Mouse (Mus musculus) stomach, embryonic 14.5 days (tissue): Measurements from ENCODE around the gene Cercam. TPM values are rescaled to one million over a fixed set of nuclear protein-coding genes. Genes with fewer than 3 reads are reported as not detected.

Experiments used
- ATAC-seq: fragments of 200-750 bp; cut with Nextera tagmentation; 2 replicates; pipeline ENCODE4 v1.8.0; 2017; ENCODE audit warnings: low read depth, moderate TSS enrichment; ENCODE audit not compliant: insufficient number of reproducible peaks, insufficient read depth, low FRiP score
- H3K27ac ChIP-seq: fragments of 300-500 bp; sonication (generic); 2 replicates; pipeline ENCODE4 v1.5.1; 2014; ENCODE audit warnings: mild to moderate bottlenecking, low read length, moderate library complexity, mixed read lengths
- H3K27me3 ChIP-seq: fragments of 300-500 bp; sonication (generic); 2 replicates; pipeline ENCODE4 v1.6.1; 2014; ENCODE audit warnings: low read length, control low read depth, mixed read lengths; ENCODE audit not compliant: control insufficient read depth, insufficient read depth
- H3K36me3 ChIP-seq: fragments of 300-500 bp; sonication (generic); 2 replicates; pipeline ENCODE4 v1.6.1; 2014; ENCODE audit warnings: mild to moderate bottlenecking, control low read depth, low read length, moderate library complexity, mixed read lengths; ENCODE audit not compliant: control insufficient read depth, insufficient read depth
- H3K4me1 ChIP-seq: fragments of 300-500 bp; sonication (generic); 2 replicates; pipeline ENCODE4 v1.6.1; 2014; ENCODE audit warnings: low read length, control low read depth, mixed read lengths; ENCODE audit not compliant: control insufficient read depth, insufficient read depth
- H3K4me2 ChIP-seq: fragments of 300-500 bp; sonication (generic); replicated peaks from 2 replicates; pipeline ENCODE4 v1.6.1; 2014; ENCODE audit warnings: low read depth, low read length, control low read depth
- H3K4me3 ChIP-seq: fragments of 300-500 bp; sonication (generic); 2 replicates; pipeline ENCODE4 v1.5.1; 2014; ENCODE audit warnings: low read depth, low read length, control low read depth
- H3K9ac ChIP-seq: fragments of 300-500 bp; sonication (generic); replicated peaks from 2 replicates; pipeline ENCODE4 v1.6.1; 2014; ENCODE audit warnings: low read depth, mild to moderate bottlenecking, control low read depth, low read length, moderate library complexity, mixed read lengths
- H3K9me3 ChIP-seq: fragments of 300-500 bp; sonication (generic); 2 replicates; pipeline ENCODE4 v1.6.1; 2016; ENCODE audit warnings: low read depth, low read length, control low read depth; ENCODE audit not compliant: control insufficient read depth
- WGBS: fragments of 180-500 bp; shearing (Covaris S2); extraction: QIAGEN DNeasy Blood & Tissue Kit; methylation state at CpG from one replicate; pipeline ENCODE4 v1.1.7; 2014; 5-methylcytosine and 5-hydroxymethylcytosine counted together
- polyA plus RNA-seq: library from polyadenylated mRNA; unstranded; fragments of >200 nt; fragmentation: Nextera tagmentation; extraction: Ambion mirVana; gene quantifications from 2 replicates; pipeline ENCODE4 v1.2.1, GENCODE M21; 2014

The Cercam gene
- polyA plus RNA-seq, 1 experiment from 2014 or later, result 28.1 TPM

GRCm38 (mm10) chr2:29846911-29847310 is 22.1 kb upstream of the Cercam start:
- 47% methylated on average over 3 of the region's 3 CpGs for WGBS
- no peaks in the 10 kb centered on the region for H3K9me3 ChIP-seq
- H3K9ac ChIP-seq, result no peak overlapping the region
- H3K27me3 ChIP-seq, result peaks cover 32% of the 10 kb centered on the region
- H3K4me3 ChIP-seq, result no peak overlapping the region
- H3K36me3 ChIP-seq, result peaks cover 7% of the 10 kb centered on the region
- no peak for ATAC-seq
- H3K4me2 ChIP-seq, result no peak overlapping the region
- no peak overlapping the region for H3K27ac ChIP-seq
- peaks cover 6% of the 10 kb centered on the region; the same call in 1 of the 2 replicates for H3K4me1 ChIP-seq

- H3K4me3 ChIP-seq, result no peak overlapping the region
- H3K27me3 ChIP-seq, result peaks cover 29% of the 10 kb centered on the region
- no peak overlapping the region for H3K9ac ChIP-seq
- H3K9me3 ChIP-seq, result no peaks in the 10 kb centered on the region
- no peaks in the 10 kb centered on the region for H3K36me3 ChIP-seq
- ATAC-seq, result no peak
- peaks cover 6% of the 10 kb centered on the region; the same call in 1 of the 2 replicates for H3K4me1 ChIP-seq
- H3K4me2 ChIP-seq, result no peak overlapping the region
- 65% methylated on average over 8 of the region's 8 CpGs for WGBS
- no peak overlapping the region for H3K27ac ChIP-seq
Measured at GRCm38 (mm10) chr2:29849041-29849440, 19.9 kb upstream of the Cercam start.

GRCm38 (mm10) chr2:29849841-29850480 is 19.0 kb upstream of the Cercam start:
- Histone ChIP-seq H3K4me1 (peaks cover 6% of the 10 kb centered on the region; the same call in 1 of the 2 replicates), H3K4me2 (no peak overlapping the region), H3K4me3 (no peak overlapping the region), H3K36me3 (no peaks in the 10 kb centered on the region), H3K27me3 (peaks cover 20% of the 10 kb centered on the region), H3K9me3 (no peaks in the 10 kb centered on the region), H3K9ac (no peak overlapping the region), H3K27ac (no peak overlapping the region)
- no peak for ATAC-seq
- 46% methylated on average over 5 of the region's 5 CpGs for WGBS

- WGBS, result 40% methylated on average over 4 of the region's 4 CpGs
- no peak overlapping the region for H3K4me2 ChIP-seq
- no peaks in the 10 kb centered on the region for H3K36me3 ChIP-seq
- no peak for ATAC-seq
- H3K4me1 ChIP-seq, result no peaks in the 10 kb centered on the region
- no peaks in the 10 kb centered on the region for H3K27me3 ChIP-seq
- no peaks in the 10 kb centered on the region for H3K9me3 ChIP-seq
- no peak overlapping the region for H3K9ac ChIP-seq
- H3K27ac ChIP-seq, result no peak overlapping the region
- no peak overlapping the region for H3K4me3 ChIP-seq
Measured at GRCm38 (mm10) chr2:29852957-29853485, 15.9 kb upstream of the Cercam start.

GRCm38 (mm10) chr2:29853736-29854135 is 15.2 kb upstream of the Cercam start:
- no peaks in the 10 kb centered on the region for H3K36me3 ChIP-seq
- H3K4me3 ChIP-seq, result no peak overlapping the region
- no peak overlapping the region for H3K4me2 ChIP-seq
- no peaks in the 10 kb centered on the region for H3K4me1 ChIP-seq
- H3K9me3 ChIP-seq, result no peaks in the 10 kb centered on the region
- no peak overlapping the region for H3K9ac ChIP-seq
- no peak for ATAC-seq
- H3K27ac ChIP-seq, result no peak overlapping the region
- 67% methylated on average over 5 of the region's 5 CpGs for WGBS
- H3K27me3 ChIP-seq, result no peaks in the 10 kb centered on the region

- Histone ChIP-seq H3K9ac (no peak overlapping the region), H3K4me2 (no peak overlapping the region), H3K27ac (no peak overlapping the region), H3K4me1 (no peaks in the 10 kb centered on the region), H3K4me3 (no peak overlapping the region), H3K36me3 (no peaks in the 10 kb centered on the region), H3K27me3 (no peaks in the 10 kb centered on the region), H3K9me3 (no peaks in the 10 kb centered on the region)
- WGBS, result 71% methylated on average over 10 of the region's 10 CpGs
- ATAC-seq, result no peak
Measured at GRCm38 (mm10) chr2:29855585-29856210, 13.3 kb upstream of the Cercam start.

GRCm38 (mm10) chr2:29856451-29857260 is 12.3 kb upstream of the Cercam start:
- H3K36me3 ChIP-seq, result no peaks in the 10 kb centered on the region
- no peaks in the 10 kb centered on the region for H3K27me3 ChIP-seq
- H3K9ac ChIP-seq, result no peak overlapping the region
- no peak overlapping the region for H3K4me2 ChIP-seq
- H3K4me3 ChIP-seq, result no peak overlapping the region
- ATAC-seq, result no peak
- H3K9me3 ChIP-seq, result no peaks in the 10 kb centered on the region
- no peaks in the 10 kb centered on the region for H3K4me1 ChIP-seq
- no peak overlapping the region for H3K27ac ChIP-seq
- 22% methylated on average over 19 of the region's 19 CpGs for WGBS

- Histone ChIP-seq H3K9me3 (no peaks in the 10 kb centered on the region), H3K36me3 (no peaks in the 10 kb centered on the region), H3K27me3 (no peaks in the 10 kb centered on the region), H3K4me2 (no peak overlapping the region), H3K4me3 (no peak overlapping the region), H3K9ac (no peak overlapping the region), H3K27ac (no peak overlapping the region), H3K4me1 (no peaks in the 10 kb centered on the region)
- WGBS, result 44% methylated on average over 2 of the region's 2 CpGs
- ATAC-seq, result no peak
Measured at GRCm38 (mm10) chr2:29857341-29857740, 11.6 kb upstream of the Cercam start.
